Mouse (Mus musculus): ENCODE measurements around the gene Gm1604a. TPM values are rescaled to one million over a fixed set of nuclear protein-coding genes. Genes with fewer than 3 reads are reported as not detected.
A peak's percentile ranks its signal among the peaks of the same experiment; 100 is the strongest.
"Not testable (repeated sequence)": the region's sequence is repeated elsewhere in the genome, so short reads cannot be mapped to it uniquely, and the experiment has no call there.

The Gm1604a gene
- 3.2 TPM in 1 of 2 replicates, not detected in the other for total RNA-seq (2015; ENCODE audit: low replicate concordance)
- total RNA-seq (2017; ENCODE audit: low replicate concordance): not detected in 2 replicates

GRCm38 (mm10) chr17:7025257-7025656, at the start of gene Gm1604a:
Gene Gm1604a (plus strand): TSS chr17:7025568.
- ATAC-seq (replicated peaks; ENCODE audit: low FRiP score, poor library complexity, severe bottlenecking): not testable (repeated sequence)

DNA sequence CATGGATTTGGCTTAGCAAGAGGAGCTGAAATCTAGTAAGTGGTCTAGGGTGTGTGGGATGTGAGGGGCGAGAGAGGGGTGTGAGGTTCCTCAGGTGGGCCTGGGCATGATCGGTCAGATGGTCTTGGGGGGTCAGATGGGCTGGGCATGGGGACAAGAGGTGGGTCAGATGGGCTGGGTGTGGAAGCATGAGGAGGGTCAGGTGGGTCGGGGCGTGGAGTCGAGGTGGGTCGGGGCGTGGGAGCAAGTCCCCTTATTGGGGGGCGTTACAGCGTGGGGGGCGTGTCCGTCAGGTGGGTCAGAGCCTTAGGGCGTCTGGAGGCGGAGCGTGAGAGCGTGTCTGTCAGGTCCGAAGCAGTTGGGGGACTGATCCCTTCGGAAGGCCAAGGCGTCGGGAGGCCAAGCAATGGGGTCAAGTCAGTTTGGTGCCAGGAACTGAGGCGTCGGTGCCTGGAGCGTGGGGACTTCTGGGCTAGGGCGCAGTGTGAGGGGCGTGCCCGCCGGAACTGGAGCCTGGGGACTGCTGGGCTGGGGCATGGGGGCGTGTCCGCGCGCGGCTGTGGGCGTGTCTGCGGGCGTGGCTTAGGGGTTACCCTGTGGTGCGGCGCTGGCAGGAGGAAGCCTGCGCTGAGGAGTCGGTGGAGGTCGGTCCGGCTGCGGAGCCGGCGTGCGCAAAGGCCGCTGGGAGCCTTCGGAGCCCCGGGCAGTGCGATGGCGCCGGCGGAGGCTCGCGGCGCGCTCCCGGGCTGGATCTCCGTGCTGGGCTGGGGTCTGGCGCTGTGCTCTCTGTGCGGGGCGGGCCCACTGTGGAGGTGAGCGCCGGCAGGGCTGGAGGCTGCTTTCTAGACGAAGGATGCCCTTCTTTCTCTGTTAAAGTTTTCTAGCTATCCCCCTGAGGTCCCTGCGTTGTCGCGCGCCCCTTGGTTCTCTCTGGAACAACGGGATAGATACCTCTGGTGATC, 46.8 kb upstream of the Gm1604a start, which contains the start of gene Gm49721:
TSS of gene Gm49721 (plus strand) at position 618 of the 962 bp plus-strand sequence.
- peak; percentile 96 for ATAC-seq (replicated peaks; ENCODE audit: low FRiP score, poor library complexity, severe bottlenecking)

DNA sequence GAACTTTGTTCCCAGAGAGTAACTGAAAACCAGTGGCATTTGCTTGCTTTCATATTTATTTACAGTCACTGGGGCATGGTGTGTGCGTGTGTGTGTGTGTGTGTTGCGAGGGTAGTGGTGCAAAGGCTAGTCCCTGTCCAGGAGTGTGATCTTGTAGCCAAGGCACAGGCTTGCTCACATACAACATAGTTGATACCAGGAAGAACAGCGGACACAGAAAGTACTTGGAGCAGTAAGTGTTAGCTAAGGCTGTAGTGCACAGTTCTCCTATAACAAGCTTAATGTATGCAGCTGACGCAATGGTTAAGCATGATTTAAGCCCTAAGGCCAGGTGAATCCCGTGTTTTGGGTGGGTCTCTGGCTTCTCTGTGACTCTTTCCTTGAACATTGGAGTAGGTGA, 46.0 kb upstream of the Gm1604a start:
- not testable (repeated sequence) for ATAC-seq (replicated peaks; ENCODE audit: low FRiP score, poor library complexity, severe bottlenecking)

DNA sequence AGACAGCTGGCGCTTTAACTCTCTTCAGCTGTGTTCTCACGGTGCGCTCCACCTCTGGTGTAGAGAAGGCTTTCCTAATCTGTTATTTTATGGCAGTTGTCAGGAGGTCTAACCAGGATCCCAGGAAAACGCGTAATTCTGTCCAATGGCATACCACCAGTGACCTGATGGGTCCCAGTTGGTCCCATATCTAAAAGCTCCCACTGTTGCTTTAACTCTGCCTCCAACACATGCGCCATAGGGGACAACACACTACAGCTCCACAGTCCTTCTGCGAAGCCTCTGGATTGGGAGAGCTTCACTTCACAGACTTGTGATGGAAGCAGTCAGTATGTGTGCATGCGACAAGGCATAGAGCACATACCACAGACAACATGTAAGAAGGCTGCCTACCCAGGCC, 45.2 kb upstream of the Gm1604a start:
- not testable (repeated sequence) for ATAC-seq (replicated peaks; ENCODE audit: low FRiP score, poor library complexity, severe bottlenecking)

DNA sequence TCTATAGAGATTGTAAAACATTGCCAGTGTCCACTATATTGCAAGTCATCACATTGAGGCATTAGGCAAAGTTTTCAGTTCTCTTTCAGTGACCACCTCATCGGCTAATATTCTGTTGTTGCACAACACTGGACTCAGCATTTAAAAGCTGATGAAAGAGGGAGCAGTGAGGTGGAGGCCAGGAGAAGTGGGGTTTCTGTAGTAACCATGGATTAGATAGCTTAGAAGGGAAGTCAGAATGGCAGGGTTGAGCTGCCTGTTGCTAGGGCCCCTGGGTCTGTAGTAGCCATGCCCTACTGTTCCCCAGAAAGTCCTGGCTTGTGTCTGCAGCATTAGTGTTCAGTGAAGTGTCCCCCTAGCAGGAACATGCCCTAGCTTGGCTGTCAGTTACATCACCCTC, 39.2 kb upstream of the Gm1604a start:
- ATAC-seq (replicated peaks; ENCODE audit: low FRiP score, poor library complexity, severe bottlenecking): not testable (repeated sequence)

GRCm38 (mm10) chr17:6995504-6995903, 29.9 kb upstream of the Gm1604a start:
- not testable (repeated sequence) for ATAC-seq (replicated peaks; ENCODE audit: low FRiP score, poor library complexity, severe bottlenecking)

GRCm38 (mm10) chr17:6996826-6997225, 28.5 kb upstream of the Gm1604a start:
- ATAC-seq (replicated peaks; ENCODE audit: low FRiP score, poor library complexity, severe bottlenecking): not testable (repeated sequence)

DNA sequence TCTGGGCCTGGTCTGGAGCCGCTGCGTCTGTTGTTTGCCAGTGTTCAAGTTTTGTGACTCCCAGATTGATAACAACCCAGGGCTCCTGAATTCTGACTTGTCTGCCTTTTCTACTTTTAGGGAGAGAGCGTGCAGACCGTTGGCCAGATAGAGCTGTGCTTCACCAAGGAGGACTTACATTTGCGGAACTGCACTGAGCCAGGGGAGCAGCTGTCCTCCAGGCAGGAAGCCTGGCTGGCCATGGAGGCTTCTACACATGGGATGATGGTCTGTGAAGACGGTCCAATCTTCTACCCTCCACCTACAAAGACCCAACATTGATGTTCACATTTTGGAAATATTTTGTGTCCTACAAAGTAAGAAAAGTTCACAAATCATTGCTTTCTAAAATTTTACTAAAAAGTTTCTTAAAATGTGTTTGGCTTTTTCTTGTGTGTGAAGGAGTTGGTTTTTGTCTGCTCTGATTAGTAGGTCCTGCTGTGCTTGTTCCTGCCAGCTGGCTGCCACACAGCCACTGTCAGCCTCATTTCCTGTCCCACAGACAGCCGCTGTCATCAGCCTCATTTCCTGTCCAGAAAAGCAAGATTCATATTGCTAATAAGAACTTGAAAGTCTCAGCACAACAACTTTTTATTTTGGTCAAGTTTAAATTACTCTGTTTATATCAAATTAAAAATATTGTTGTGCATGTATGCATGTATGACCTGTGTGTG, 27.4 kb upstream of the Gm1604a start:
- ATAC-seq (replicated peaks; ENCODE audit: low FRiP score, poor library complexity, severe bottlenecking): not testable (repeated sequence)

- not testable (repeated sequence) for ATAC-seq (replicated peaks; ENCODE audit: low FRiP score, poor library complexity, severe bottlenecking)
These were observed 23.4 kb upstream of the Gm1604a start for GRCm38 (mm10) chr17:7001790-7002585.

GRCm38 (mm10) chr17:7003392-7003791, 22.0 kb upstream of the Gm1604a start:
- ATAC-seq (replicated peaks; ENCODE audit: low FRiP score, poor library complexity, severe bottlenecking): not testable (repeated sequence)

GRCm38 (mm10) chr17:7005646-7006045, 19.7 kb upstream of the Gm1604a start:
- ATAC-seq (replicated peaks; ENCODE audit: low FRiP score, poor library complexity, severe bottlenecking): not testable (repeated sequence)

DNA sequence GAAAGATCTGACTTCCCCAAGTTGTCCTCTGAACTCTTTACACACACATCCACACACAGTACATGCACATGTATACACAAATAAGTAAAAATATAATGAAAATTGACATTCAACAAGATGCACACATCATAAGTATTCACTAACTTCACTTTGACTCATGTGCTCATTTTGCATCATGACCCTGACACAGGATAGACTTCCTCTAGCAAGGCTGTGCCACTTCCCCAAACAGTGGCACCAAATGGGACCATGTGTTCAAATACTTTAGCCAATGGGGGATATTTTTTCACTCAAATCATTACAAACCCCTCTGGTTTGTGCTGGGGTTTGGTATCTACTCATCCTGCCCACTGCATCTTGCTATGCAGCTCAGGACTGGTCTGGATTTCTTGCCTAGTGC, 16.5 kb upstream of the Gm1604a start:
- not testable (repeated sequence) for ATAC-seq (replicated peaks; ENCODE audit: low FRiP score, poor library complexity, severe bottlenecking)

DNA sequence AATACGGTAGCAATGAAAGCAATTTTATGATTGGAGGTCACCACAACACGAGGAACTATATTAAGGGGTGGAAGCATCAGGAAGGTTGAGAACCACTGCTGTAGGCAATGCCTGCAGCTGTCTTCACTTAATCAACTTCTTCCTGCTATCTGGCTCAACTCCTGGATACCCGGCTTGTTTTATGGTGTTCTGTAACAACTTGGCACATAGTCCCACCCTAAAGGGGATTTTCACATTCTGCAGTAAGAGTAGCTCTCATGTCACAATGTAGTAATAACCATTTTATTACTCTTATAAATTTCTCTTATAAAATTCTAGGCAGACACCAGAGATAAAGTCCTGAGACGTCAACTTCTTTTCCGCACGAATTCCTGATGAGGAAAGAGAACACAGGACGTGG, 15.9 kb upstream of the Gm1604a start:
- not testable (repeated sequence) for ATAC-seq (replicated peaks; ENCODE audit: low FRiP score, poor library complexity, severe bottlenecking)

DNA sequence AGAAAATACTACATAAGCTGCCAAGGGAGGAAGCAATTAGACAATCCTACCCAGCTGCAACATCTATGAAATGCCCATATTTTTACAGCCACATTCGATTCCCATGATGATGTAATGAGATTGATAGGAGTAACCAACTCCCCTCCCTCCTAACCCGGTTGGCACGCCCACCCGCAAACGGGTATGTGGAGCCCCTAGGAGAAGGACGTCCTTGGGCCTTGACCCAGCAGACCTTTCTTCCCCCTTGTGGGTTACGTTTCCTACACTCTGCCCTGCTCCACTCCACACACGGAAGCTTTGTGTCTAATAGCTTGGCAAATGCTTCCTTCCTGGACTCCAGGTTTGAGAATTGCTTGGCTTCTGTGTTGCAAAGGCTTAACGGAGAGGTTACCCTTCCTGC, 15.5 kb upstream of the Gm1604a start:
- not testable (repeated sequence) for ATAC-seq (replicated peaks; ENCODE audit: low FRiP score, poor library complexity, severe bottlenecking)

GRCm38 (mm10) chr17:7014190-7014589, 11.2 kb upstream of the Gm1604a start:
- ATAC-seq (replicated peaks; ENCODE audit: low FRiP score, poor library complexity, severe bottlenecking): not testable (repeated sequence)

- ATAC-seq (replicated peaks; ENCODE audit: low FRiP score, poor library complexity, severe bottlenecking): not testable (repeated sequence)
These were observed 487 bp downstream of the Gm1604a start for GRCm38 (mm10) chr17:7025764-7026346.

DNA sequence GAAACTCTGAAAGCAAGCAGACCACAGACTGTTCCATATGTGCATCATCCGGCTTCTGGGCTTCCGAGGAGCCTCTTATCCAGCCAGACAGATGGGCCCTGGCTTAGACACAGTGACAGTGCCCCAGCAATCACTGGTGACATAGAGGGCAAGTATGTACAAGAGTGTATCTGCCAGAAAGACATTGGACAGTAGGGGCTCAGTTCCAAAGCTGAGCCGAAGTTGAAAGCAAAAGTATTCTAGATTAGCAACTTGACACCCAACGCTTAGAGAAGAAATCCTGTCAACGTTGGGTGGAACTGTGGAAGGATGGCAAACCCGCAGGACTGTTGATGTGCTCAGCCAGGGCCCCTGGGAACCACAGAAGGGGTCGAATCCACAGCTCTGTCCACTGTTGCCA, 4.8 kb downstream of the Gm1604a start:
- not testable (repeated sequence) for ATAC-seq (replicated peaks; ENCODE audit: low FRiP score, poor library complexity, severe bottlenecking)

- not testable (repeated sequence) for ATAC-seq (replicated peaks; ENCODE audit: low FRiP score, poor library complexity, severe bottlenecking)
These were observed 5.3 kb downstream of the Gm1604a start for GRCm38 (mm10) chr17:7030622-7031174.

All from erythroid progenitor cell, adult 5-6 weeks (primary cell).